In genomic region chr8:126873306-126873705, GRCm38 (mm10) we compare ENCODE assay signal across 23 mouse cellular contexts.
DNase-seq lines count a peak whose midpoint lies in the region; ATAC-seq and TF ChIP-seq lines count a peak whose summit lies in the region.
"Had no signal": no experiment of that assay in that cellular context is flagged by ENCODE, and none has a peak within 500 bp of the region (broad histone marks: within the 10 kb centered on the region; RNA-seq: fewer than 3 reads in every experiment).

No protein-coding gene starts in this region.

- H3K9me3 ChIP-seq in embryonic facial prominence, embryonic 10.5 days, result 0 out of 2 replicates have a peak, but pooled peaks cover 3% of the 10 kb centered on the region
- H3K9me3 ChIP-seq: forebrain, embryonic 12.5 days; heart, embryonic 15.5 days; intestine, embryonic 15.5 days; liver, embryonic 12.5 days; midbrain, embryonic 15.5 days; neural tube, embryonic 13.5 days had no signal

- no peak for TF ChIP-seq POLR2A in heart, adult 2 months (IDR thresholded peaks at IDR 0.05; ENCODE audit: insufficient read depth, low read depth, low read length)
- TF ChIP-seq POLR2A in myocyte (IDR thresholded peaks at IDR 0.05; ENCODE audit: insufficient read length, low read depth), result no peak
- TF ChIP-seq POLR2A in thymus, adult 2 months (IDR thresholded peaks at IDR 0.05; ENCODE audit: control insufficient read depth, extremely low read depth, insufficient read depth, low read length, poor library complexity), result no peak

- intact Hi-C loops in heart, adult 2 months (cut with DNase I), result no loop called here
- intact Hi-C loops in heart, postnatal 14 days (cut with DNase I), result no loop called here

- no peak for DNase-seq in heart, adult 2 months
- DNase-seq in heart, postnatal 14 days, result no peak
- no peak for DNase-seq in embryonic facial prominence, embryonic 10.5 days (ENCODE audit: low spot score)
- peak; percentile 30 for DNase-seq in induced T-regulatory cell, adult 2 months (ENCODE audit: low read depth)
- no peak for DNase-seq in right cerebral cortex, postnatal 14 days
- DNase-seq in thymus, adult 2 months, result no peak
- DNase-seq: adrenal gland, postnatal 25 days; cerebellum, adult 11-12 months; cerebellum, postnatal 14 days; heart, postnatal 4 days; lung, adult 2 months; lung, postnatal 14 days had no signal

- no peaks in the 10 kb centered on the region for H3K27me3 ChIP-seq in heart, adult 2 months (ENCODE audit: control insufficient read depth, insufficient read depth, low read length)
- no peaks in the 10 kb centered on the region for H3K27me3 ChIP-seq in embryonic facial prominence, embryonic 10.5 days (replicated peaks; ENCODE audit: low read depth, poor library complexity, severe bottlenecking)
- no peaks in the 10 kb centered on the region for H3K27me3 ChIP-seq in myocyte (ENCODE audit: control insufficient read depth, insufficient read depth, insufficient read length)
- no peaks in the 10 kb centered on the region for H3K27me3 ChIP-seq in thymus, adult 2 months (ENCODE audit: control insufficient read depth, insufficient read depth, low read length)
- H3K27me3 ChIP-seq: forebrain, embryonic 12.5 days; heart, embryonic 15.5 days; intestine, embryonic 15.5 days; liver, embryonic 12.5 days; midbrain, embryonic 15.5 days; neural tube, embryonic 13.5 days had no signal

- H3K4me3 ChIP-seq in heart, adult 2 months, result no peak overlapping the region
- H3K4me3 ChIP-seq in embryonic facial prominence, embryonic 10.5 days, result no peak overlapping the region
- no peak overlapping the region for H3K4me3 ChIP-seq in myocyte
- no peak overlapping the region for H3K4me3 ChIP-seq in thymus, adult 2 months (ENCODE audit: control insufficient read depth, insufficient read depth, low read length)
- H3K4me3 ChIP-seq: forebrain, embryonic 12.5 days; heart, embryonic 15.5 days; intestine, embryonic 15.5 days; layer of hippocampus, adult 2 months; liver, embryonic 12.5 days; midbrain, embryonic 15.5 days; neural tube, embryonic 13.5 days had no signal

- ATAC-seq in megakaryocyte-erythroid progenitor cell, adult 5-6 weeks (replicated peaks; ENCODE audit: low FRiP score, low TSS enrichment, poor library complexity, severe bottlenecking), result no peak
- ATAC-seq: intestine, embryonic 15.5 days; liver, embryonic 12.5 days; midbrain, embryonic 15.5 days had no signal

- no peak for TF ChIP-seq EP300 in heart, adult 2 months (IDR thresholded peaks at IDR 0.05; ENCODE audit: insufficient read depth, low read depth, low read length)

- H3K9ac ChIP-seq in heart, adult 2 months (ENCODE audit: low read depth, low read length), result no peak overlapping the region
- H3K9ac ChIP-seq: forebrain, embryonic 12.5 days; heart, embryonic 15.5 days; hindbrain, embryonic 14.5 days; intestine, embryonic 15.5 days; liver, embryonic 12.5 days; midbrain, embryonic 15.5 days; neural tube, embryonic 13.5 days had no signal

- H3K36me3 ChIP-seq in heart, adult 2 months (ENCODE audit: control insufficient read depth, insufficient read depth, low read length), result no peaks in the 10 kb centered on the region
- H3K36me3 ChIP-seq in embryonic facial prominence, embryonic 10.5 days (replicated peaks), result no peaks in the 10 kb centered on the region
- no peaks in the 10 kb centered on the region for H3K36me3 ChIP-seq in myocyte (ENCODE audit: control insufficient read depth, insufficient read depth)
- no peaks in the 10 kb centered on the region for H3K36me3 ChIP-seq in thymus, adult 2 months (ENCODE audit: control insufficient read depth, insufficient read depth, low read length)
- H3K36me3 ChIP-seq: forebrain, embryonic 12.5 days; heart, embryonic 15.5 days; intestine, embryonic 15.5 days; liver, embryonic 12.5 days; midbrain, embryonic 15.5 days; neural tube, embryonic 13.5 days had no signal

- no peak for TF ChIP-seq CTCF in heart, adult 2 months (IDR thresholded peaks at IDR 0.05)
- TF ChIP-seq CTCF in thymus, adult 2 months (IDR thresholded peaks at IDR 0.05; ENCODE audit: borderline replicate concordance, control insufficient read depth, extremely low read depth, insufficient read depth, low read length, poor library complexity), result no peak

- H3K27ac ChIP-seq in heart, adult 2 months, result peak overlapping the region; percentile 54
- H3K27ac ChIP-seq in embryonic facial prominence, embryonic 10.5 days (replicated peaks), result peak overlapping the region; percentile 27
- no peak overlapping the region for H3K27ac ChIP-seq in thymus, adult 2 months (ENCODE audit: control insufficient read depth, insufficient read depth, low read length)
- H3K27ac ChIP-seq: forebrain, embryonic 12.5 days; heart, embryonic 15.5 days; hindbrain, embryonic 14.5 days; intestine, embryonic 15.5 days; layer of hippocampus, adult 2 months; liver, embryonic 12.5 days; midbrain, embryonic 15.5 days; neural tube, embryonic 13.5 days; stomach, postnatal 0 days had no signal

- no peaks in the 10 kb centered on the region for H3K79me2 ChIP-seq in heart, adult 2 months (replicated peaks; ENCODE audit: control insufficient read depth, insufficient read depth, low read length)
- no peaks in the 10 kb centered on the region for H3K79me2 ChIP-seq in myocyte (ENCODE audit: control insufficient read depth, insufficient read depth)

- H3K4me2 ChIP-seq in myocyte (ENCODE audit: low read depth), result peak overlapping the region; percentile 45
- H3K4me2 ChIP-seq: forebrain, embryonic 12.5 days; heart, embryonic 15.5 days; hindbrain, embryonic 14.5 days; intestine, embryonic 15.5 days; liver, embryonic 12.5 days; midbrain, embryonic 15.5 days; neural tube, embryonic 13.5 days had no signal

- WGBS in heart, adult 2 months, result 82% methylated on average over 7 of the region's 7 CpGs
- 79% methylated on average over 7 of the region's 7 CpGs for WGBS in embryonic facial prominence, embryonic 10.5 days
- WGBS in thymus, adult 2 months, result 71% methylated on average over 7 of the region's 7 CpGs

- no peak overlapping the region for H3ac ChIP-seq in myocyte (ENCODE audit: control insufficient read depth, insufficient read length)

- peaks cover 9% of the 10 kb centered on the region for H3K4me1 ChIP-seq in heart, adult 2 months (ENCODE audit: control insufficient read depth, insufficient read depth, low read length)
- H3K4me1 ChIP-seq in embryonic facial prominence, embryonic 10.5 days, result peaks cover 41% of the 10 kb centered on the region
- peaks cover 7% of the 10 kb centered on the region; the same call in 1 of the 2 replicates for H3K4me1 ChIP-seq in thymus, adult 2 months (replicated peaks; ENCODE audit: control insufficient read depth, insufficient read depth, low read length)
- H3K4me1 ChIP-seq: forebrain, embryonic 12.5 days; midbrain, embryonic 15.5 days had no signal

TF ChIP-seq in myocyte, 11 proteins besides CTCF, POLR2A, EP300 and RAD21:
- TF ChIP-seq REST (IDR thresholded peaks at IDR 0.05; ENCODE audit: insufficient read depth, insufficient read length) (no peak), MYOG (IDR thresholded peaks at IDR 0.05; ENCODE audit: control insufficient read depth in 1 of 3, insufficient read depth in 1 of 3, insufficient read length in 2 of 3, low read depth in 2 of 3) (peak in 2 of 3 experiments; percentile 33 to 82), MAX (IDR thresholded peaks at IDR 0.05; ENCODE audit: low read depth) (no peak), TCF3 (IDR thresholded peaks at IDR 0.05; ENCODE audit: insufficient read length, low read depth) (no peak), TCF12 (IDR thresholded peaks at IDR 0.05; ENCODE audit: insufficient read depth, poor library complexity, severe bottlenecking) (peak; percentile 39), POLR2AphosphoS2 (IDR thresholded peaks at IDR 0.05; ENCODE audit: insufficient read length, low read depth) (no peak), MYOD1 (IDR thresholded peaks at IDR 0.05; ENCODE audit: control insufficient read depth in 1 of 3, insufficient read length in 2 of 3, low read depth in 2 of 3) (peak in 2 of 3 experiments; percentile 39 to 76), CEBPB (IDR thresholded peaks at IDR 0.05; ENCODE audit: insufficient read depth, poor library complexity, severe bottlenecking) (no peak)
TF ChIP-seq in myocyte: peak in this region for 3.
